Mouse (Mus musculus) kidney, postnatal 36 days (tissue): ENCODE results near the gene Ube2q1.
"Not testable (repeated sequence)": the region's sequence is repeated elsewhere in the genome, so short reads cannot be mapped to it uniquely, and the experiment has no call there.

Experiments
- DNase-seq, 2 experiments: peaks; one replicate each; pipeline ENCODE4 v3.0.0; 2021 to 2022; ENCODE audit warnings: mixed read lengths in 2 of 2

Gene Ube2q1

DNA sequence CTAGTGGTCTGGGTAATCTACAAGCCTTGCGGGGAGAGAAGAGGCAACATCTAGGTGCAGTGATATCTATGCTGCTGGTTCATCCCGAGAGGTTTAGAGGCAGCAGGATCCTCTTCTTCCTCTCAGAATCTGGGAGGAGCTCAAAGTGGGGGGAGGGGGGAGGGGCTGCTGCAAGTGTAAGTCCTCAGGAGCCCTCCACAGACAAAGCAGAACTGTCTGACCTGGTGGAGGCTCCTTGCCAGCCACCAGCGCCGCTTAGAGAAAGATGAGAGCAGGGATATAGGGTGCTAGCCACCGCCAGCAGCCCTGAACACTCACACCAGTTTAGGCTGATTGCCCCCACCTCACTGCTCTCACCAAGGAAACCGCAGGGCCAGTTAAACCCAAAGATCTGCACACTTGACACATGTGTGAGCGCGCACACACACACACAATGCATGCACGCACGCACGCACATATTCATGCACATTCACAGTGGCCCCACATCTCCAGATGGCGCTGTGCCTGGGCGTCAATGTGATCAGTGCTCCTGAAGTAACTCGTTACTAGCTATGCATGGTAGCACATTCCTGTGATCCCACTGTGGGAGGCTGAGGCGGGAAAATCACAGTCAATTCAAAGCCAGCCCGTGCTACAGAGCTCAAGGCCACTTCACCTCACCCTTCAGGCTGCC lies 15.4 kb downstream of the Ube2q1 start:
- DNase-seq: no peak

GRCm38 (mm10) chr3:89794616-89795015 lies 21.2 kb downstream of the Ube2q1 start:
- DNase-seq: no peak

- DNase-seq: peak in 1 of 2 experiments; percentile 16
Measured at GRCm38 (mm10) chr3:89795746-89796145, 22.3 kb downstream of the Ube2q1 start.

- DNase-seq: peak; percentile 36 to 38
Measured at GRCm38 (mm10) chr3:89796358-89796757, 22.9 kb downstream of the Ube2q1 start.

DNA sequence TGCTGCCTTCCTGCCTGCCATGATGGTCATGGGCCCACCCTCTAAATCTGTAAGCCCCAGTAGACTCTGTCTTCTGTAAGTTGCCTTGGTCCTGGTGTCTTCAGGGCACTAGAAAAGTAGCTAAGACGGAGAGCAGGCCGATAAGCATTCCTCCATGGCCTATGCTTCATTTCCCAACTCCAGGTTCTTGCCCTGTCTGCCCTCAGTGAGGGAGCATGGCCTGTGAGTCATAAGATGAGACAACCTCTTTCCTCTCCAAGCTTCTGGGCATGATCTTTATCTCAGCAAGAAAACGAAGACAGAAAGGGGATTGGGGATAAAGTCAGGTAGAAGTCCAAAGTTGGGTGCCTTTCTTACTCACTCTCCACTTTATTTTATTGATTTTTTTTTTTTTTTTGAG lies 25.1 kb downstream of the Ube2q1 start:
- no peak for DNase-seq

DNA sequence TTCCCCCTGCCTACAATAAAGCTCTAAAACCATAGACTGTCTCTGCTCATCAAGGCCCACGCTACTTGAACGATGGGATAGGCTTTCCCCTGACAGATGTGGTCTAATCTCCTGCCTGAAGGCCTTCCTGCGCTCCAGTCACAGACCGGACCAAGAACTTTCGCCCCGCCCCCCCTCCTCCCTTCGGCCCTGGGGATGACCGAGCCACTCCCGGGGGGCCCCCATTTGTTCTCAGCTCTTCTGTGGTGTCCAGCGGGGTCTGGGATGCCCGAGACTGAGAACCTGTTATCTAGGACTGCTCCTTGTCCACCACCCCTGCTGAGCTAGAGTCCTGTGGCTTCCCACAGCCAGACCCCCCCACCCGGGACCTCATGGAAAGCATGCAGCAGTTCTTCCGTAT lies 26.1 kb downstream of the Ube2q1 start:
- DNase-seq: no peak

GRCm38 (mm10) chr3:89800078-89800477 lies 26.7 kb downstream of the Ube2q1 start:
- not testable (repeated sequence) for DNase-seq

GRCm38 (mm10) chr3:89800774-89801506 lies 27.5 kb downstream of the Ube2q1 start:
- DNase-seq: no peak

DNA sequence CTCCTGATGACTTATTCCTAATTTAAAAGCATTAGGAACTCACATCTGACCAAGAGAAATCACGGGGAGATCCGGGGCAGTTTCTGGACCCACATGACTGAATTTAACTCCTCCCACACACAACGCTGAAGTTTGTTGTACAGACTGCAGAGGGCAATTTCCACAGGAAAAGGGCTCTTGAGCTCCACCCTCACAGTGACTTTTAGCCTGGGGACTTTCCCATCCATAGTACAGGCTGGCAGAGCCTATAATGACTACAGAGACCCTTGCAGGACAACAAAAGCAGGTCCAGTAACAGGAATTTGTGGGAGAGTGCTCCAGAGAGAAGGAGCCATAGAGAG lies 28.1 kb downstream of the Ube2q1 start:
- DNase-seq: peak; percentile 45 to 51

GRCm38 (mm10) chr3:89802876-89803275 lies 29.5 kb downstream of the Ube2q1 start:
- DNase-seq: no peak

DNA sequence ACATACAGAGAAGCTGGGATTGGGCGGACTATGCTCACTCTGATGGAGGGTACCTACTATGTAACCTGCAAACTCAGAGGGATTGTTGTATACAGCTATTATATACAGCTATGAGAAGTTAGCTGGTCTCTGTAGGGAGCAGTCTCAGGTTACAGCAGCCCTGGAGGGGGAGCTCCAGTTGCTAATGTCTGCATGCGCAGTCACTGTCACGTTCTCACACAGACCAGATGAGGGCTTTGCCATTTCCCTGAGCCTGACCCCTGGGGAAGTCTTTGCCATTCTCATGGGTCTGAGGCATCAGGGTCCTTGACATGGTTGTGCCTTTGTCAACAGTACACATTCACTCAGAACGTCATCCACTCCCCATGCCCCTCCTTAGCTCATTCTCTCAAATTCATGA lies 31.8 kb downstream of the Ube2q1 start:
- DNase-seq: no peak

- DNase-seq: no peak
Measured at GRCm38 (mm10) chr3:89806751-89807150, 33.3 kb downstream of the Ube2q1 start.

DNA sequence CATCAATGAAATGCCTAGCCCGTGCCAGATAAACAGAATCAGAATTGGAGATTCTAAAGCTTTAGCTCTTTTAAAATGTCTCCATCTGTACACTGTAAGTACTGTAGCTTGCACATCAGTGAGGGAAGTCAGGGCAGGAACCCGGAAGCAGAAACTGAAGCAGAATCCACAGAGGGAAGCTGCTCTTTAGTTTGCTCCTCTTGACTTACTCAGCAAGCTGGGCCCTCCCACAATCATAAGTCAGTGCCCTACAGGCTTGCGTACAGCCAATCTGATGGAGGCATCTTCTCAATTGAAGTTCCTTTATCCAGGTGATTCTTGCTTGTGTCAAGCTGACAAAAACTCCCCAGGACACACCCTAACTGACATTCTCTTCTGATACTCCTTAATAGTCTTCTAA lies 33.8 kb downstream of the Ube2q1 start:
- DNase-seq: no peak

- DNase-seq: no peak
Measured at GRCm38 (mm10) chr3:89807881-89808280, 34.5 kb downstream of the Ube2q1 start.

DNA sequence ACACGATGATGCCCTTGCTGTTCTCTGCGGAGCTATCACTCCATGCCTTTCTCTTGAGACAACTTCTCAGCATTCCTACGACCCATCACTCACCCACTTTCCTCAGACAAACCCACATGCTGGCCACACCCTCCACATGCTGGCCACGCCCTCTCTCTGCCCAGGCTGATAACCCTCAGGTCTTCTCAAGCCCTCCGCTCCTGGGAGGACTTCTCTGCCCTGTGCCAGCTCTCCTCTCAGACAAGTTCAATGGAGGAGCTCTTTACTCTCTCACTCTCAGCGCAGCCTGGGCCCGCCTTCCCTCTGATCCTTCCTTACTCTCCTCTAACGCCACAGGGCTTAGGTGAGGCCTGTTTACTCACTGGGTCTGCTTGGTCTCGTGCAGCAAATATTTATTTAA lies 35.2 kb downstream of the Ube2q1 start:
- no peak for DNase-seq

DNA sequence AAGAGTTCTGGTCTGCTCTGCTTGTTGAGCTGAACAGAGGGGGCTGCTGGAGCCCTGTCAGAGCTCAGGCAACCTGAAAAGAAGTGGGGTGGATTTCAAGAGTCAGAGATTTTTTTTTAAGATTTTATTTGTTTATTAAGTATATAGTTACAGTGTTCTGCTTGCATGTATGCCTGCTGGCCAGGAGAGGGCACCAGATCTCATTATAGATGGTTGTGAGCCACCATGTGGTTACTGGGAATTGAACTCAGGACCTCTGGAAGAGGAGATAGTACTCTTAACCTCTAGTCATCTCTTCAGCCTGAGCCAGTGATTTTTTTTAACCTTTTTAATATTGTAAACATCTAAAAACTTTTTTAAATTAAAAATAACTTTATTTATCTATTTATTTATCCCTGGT lies 37.4 kb downstream of the Ube2q1 start:
- DNase-seq: peak in 1 of 2 experiments; percentile 23

DNA sequence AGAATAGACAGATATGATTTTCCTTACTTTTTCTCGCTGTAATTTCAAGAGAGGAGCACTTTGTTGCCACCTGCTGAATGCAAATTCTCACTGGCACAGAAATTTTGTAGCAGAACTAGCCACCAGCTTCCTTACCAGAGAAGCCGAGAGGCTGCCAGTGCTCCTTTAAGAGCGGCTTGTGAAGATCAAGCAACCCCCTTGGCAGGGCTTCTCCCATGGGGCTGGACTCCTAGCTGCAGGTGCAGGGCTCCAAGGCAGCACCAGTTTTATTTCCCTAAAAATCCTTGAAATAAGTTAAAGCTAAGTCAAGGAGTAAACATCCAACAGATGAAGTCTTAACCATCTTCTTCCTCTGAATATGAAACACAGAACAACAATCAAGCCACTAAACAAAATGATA lies 38.8 kb downstream of the Ube2q1 start:
- DNase-seq: no peak

- DNase-seq: no peak
Measured at GRCm38 (mm10) chr3:89814051-89814450, 40.6 kb downstream of the Ube2q1 start.

DNA sequence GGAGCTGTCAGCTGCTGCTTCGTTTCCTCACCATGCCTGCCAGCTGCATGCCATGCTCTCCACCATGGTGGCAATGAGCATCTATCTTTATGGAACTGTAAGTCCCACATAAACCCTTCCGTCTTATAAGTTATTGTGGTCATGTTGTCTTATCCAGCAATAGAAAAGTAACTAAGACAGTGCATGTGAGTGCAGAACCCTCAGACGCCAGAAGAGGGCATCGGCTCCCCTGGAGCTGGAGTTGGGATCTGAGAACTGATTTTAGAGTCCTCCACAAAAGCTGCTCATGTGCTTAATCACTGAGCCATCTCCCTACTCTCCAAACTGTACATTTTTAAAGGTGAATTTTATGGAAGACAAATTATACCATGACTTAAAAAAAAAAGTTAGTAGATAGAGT lies 43.6 kb downstream of the Ube2q1 start:
- DNase-seq: peak; percentile 40 to 79

GRCm38 (mm10) chr3:89818605-89819004 lies 45.2 kb downstream of the Ube2q1 start:
- DNase-seq: no peak

DNA sequence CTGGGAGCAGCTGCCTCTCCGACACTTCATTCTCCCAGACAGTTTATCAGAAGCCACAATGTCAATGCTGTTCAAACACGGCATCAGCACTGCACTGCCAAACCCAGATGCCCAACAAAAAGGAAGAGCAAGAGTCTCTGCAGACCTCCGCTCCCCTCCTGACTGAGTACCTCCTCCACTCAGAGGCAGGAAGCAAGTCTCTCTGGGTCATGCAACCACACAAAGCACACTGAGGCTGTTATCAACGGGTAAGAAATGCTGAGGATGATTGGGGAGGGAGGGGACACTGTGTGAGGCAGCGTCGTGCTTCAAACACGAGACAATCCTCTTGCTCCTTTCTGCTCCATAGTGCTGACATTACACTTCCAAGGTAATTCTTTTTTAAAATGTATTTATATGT lies 46.5 kb downstream of the Ube2q1 start:
- DNase-seq: no peak

DNA sequence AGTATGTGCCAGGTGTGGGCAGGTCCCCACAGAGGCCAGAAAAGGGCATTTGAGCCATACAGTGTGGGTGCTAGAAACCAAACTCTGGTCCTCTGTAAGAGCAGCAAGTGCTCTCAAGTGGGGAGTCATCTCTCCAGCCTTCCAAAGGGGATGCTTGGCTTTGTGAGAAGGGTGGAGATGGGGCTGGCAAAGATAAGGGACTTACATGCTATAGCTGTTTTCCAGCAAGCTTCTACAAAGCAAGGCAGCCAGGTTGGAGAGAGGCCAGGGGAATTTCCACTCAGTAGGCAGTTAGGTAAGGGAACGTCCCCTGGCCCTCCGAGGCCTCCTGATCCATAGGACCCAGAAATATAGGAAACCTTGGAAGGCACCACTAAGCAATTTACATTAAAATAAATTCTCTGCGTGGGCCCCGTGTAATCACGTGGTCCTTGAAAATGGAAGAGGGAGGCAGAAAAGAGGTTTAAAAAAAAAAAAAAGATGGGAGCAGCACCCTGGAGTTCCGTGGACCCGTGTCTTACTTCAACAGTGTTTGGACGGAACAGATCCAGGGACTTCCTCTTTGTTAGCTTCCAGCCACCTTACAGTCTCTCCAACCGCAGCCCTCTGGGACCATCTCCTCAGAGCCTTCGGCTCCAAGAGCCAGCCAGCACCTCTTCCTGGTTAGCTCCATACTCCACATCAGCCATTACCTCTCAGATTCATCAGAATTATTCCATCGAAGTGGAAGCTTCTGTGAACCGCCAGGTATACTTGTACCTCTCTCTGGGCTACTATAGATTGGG lies 47.1 kb downstream of the Ube2q1 start:
- no peak for DNase-seq

- DNase-seq: no peak
Measured at GRCm38 (mm10) chr3:89821096-89821513, 47.7 kb downstream of the Ube2q1 start.
